Mouse (Mus musculus): ENCODE results near the gene Sorl1.

Sorl1 gene

GRCm38 (mm10) chr9:41968673-41969460 is 155.2 kb downstream of the Sorl1 start:
- 90% methylated on average over 15 of the region's 15 CpGs for WGBS

DNA sequence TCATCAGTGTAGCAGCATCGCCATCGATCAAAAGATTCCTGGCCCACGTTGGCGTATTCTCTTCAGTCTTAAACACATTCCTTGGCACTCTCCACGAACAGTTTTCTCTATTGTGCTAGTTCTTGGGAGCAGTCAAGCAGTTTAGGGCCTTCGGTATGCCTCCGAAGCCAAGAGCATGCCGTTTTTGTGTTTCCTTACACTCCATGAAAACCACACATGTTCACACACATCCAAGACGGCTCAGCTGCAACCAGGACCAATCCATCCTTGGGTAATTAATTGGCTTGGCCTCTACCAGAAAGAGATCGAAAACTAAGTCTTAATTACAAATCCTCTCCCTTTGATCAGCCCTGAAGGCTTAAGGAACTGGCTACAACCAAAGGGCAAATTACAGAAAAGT is 162.8 kb downstream of the Sorl1 start:
- 45% methylated on average over 10 of the region's 10 CpGs for WGBS

DNA sequence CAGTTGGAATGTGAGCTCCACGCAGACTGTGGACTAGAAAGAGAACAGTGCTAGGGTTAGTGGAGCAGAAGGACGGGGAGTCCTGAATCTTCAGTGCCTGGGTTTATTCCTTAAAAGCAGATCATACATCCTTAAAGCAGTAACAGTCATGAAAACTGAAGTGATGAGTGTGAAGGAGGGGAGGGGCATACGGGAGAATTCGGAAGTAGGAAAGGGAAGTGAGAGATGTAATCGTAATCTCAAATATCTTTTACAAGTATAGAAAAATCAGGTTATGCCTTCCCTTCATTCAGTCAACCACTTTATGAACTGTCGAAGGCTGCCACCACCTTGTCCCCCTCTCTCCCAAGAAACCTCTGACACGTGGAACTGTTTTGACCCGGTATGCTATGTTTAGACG is 165.8 kb downstream of the Sorl1 start:
- WGBS: 86% methylated on average over 9 of the region's 9 CpGs

DNA sequence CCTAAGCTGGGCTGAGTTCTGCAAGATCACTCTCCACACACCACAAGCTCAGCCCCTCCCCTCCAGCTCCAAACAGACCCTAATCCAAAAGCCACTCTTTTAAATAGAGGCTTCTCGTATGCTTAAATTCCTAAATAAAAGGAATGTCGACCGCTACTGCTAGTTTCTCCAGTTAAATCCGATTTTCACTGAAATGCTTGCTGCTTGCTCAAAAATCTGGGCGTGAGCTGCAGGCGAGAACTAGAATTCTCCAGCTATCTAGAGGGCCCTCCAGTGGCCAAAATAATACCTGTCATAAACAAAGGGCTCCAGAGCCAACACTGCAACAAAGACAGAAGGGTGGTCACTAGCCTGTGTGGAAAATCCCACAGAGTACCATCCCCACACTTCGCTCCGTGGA is 170.6 kb downstream of the Sorl1 start:
- WGBS: 5% methylated on average over 8 of the region's 8 CpGs

GRCm38 (mm10) chr9:41952650-41953204 is 171.4 kb downstream of the Sorl1 start:
- 75% methylated on average over 7 of the region's 7 CpGs for WGBS

- WGBS: 6% methylated on average over 16 of the region's 16 CpGs
These were observed 172.5 kb downstream of the Sorl1 start for GRCm38 (mm10) chr9:41951472-41952129.

GRCm38 (mm10) chr9:41950991-41951451 is 173.1 kb downstream of the Sorl1 start:
- WGBS: under 1% methylated on average over 21 of the region's 21 CpGs

GRCm38 (mm10) chr9:41950109-41950990 is 173.7 kb downstream of the Sorl1 start:
- 14% methylated on average over 34 of the region's 34 CpGs for WGBS

DNA sequence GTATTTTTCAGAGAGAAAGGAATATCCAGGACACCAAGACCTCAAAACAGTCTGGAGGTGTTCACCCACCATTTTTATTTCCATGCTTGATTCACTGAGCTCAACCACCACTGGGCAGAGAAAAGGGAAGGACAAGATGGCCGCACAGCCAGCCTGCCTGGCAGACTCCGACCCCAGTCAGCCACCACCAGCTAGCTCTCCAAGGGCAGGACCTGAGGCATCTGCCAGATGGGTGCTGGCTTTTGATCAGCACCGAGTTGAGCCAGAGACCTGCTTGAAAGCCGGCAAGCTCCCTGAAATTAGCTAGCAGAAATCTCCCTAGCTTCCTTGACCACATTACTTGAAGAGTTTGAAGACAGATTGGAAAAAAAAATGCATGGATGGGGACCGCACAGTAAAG is 174.6 kb downstream of the Sorl1 start:
- WGBS: 79% methylated on average over 5 of the region's 5 CpGs

- WGBS: 94% methylated on average over 7 of the region's 7 CpGs
These were observed 179.1 kb downstream of the Sorl1 start for GRCm38 (mm10) chr9:41944964-41945363.

DNA sequence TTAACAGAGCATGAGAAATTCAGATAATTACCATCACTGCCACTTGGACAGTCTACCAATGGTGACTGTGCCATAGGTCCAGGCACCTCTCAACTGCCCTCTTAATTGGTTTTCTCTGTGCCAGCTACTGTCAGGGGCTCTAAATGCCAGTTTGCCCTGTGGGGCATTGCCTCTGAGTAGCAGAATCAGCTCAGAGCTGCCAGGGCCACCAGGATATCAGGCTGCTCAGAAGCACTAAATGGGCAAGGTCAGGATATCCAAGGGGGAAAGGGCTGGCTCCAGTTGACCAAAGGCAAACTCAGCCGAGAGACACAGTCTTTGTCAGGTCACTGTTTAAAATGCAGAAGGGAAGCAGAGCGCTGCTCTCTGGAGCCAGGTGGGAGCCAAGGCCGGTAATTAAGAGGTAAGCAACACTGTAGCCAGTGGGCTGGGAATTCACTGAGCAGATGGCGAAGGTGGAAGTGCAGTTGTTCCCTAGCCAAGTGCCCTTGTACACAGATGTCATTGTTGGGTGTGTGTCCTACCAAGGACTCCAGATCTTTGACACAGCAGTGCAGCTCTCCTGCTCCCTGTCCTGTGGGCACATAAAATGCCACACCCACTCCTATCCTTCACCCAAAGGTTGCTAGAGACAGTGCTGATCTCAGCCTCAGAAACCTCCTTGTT is 181.0 kb downstream of the Sorl1 start:
- WGBS: 78% methylated on average over 4 of the region's 4 CpGs

DNA sequence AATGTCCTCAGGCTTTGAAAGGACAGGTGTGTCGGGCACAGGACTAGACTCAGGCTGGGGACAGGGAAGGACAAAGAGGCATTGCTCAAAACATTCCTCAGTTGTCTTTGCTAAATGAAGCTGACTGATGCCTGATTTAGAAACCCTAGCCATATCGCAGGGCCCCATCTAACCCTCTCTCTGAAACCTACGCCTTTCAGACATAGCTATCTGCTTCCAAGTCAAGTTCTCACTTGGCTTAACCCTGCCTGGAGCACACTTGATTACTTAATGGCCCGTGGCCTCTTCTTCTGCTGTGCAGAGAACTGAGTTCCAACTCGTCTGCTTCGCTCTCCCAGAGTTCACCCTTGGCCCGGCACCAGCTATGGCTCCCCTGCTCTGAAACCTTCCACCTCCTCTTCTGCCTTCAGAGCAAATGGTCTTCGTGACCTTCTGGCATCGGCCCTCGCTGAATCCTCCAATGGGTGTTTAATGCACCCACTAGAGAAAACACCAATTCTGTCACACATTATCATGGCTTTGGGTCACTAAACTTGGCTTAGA is 183.7 kb downstream of the Sorl1 start:
- 89% methylated on average over 10 of the region's 10 CpGs for WGBS

- WGBS: 64% methylated on average over 8 of the region's 8 CpGs
These were observed 185.6 kb downstream of the Sorl1 start for GRCm38 (mm10) chr9:41938449-41938848.

DNA sequence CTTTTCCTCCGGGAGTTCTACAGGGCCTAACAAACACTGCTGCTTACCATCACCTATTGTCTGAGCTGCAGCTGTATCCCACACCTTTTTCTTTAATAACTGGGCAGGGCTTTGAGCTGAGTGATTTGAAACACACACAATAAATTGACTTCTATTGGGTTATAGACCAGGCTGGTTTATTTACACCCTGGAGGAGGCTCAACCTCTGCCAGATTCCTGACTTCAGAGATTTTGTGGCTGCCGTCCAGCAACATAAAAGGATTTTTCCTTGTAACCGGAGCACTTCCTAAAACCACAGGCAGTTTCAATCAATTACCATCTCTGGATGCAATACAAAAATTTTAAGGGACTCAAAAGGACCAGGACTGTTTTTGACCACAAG is 186.1 kb downstream of the Sorl1 start:
- WGBS: 44% methylated on average over 3 of the region's 3 CpGs

DNA sequence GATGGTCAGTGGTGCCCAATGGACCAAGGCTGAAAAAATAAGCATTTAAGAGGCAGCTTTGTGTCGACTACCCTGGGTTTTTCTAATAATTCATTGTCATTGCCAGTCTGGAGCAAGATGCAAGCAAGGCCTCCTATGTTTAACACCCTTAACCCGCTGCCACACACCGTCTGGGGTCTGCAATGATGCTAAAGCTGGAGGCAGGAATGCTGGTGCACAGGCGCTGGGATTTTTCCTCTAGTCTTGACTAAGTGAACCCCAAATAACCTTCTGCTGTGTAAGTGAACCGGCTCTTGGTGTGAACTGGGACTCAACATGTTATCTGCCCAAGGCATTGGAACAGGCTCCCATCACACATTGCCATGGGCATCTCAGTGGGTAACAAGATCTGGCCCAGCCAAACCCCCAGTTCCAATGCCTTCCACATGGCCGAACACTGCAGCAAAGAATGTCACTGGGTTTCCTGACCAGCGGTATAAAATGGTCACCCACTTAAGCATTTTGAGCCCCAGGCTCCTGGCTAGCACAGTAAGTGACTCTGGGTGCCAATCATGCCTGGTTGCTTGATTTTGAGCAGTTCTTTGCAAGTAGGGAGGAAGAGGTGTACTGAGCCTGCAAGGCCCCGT is 186.6 kb downstream of the Sorl1 start:
- WGBS: 71% methylated on average over 8 of the region's 8 CpGs

DNA sequence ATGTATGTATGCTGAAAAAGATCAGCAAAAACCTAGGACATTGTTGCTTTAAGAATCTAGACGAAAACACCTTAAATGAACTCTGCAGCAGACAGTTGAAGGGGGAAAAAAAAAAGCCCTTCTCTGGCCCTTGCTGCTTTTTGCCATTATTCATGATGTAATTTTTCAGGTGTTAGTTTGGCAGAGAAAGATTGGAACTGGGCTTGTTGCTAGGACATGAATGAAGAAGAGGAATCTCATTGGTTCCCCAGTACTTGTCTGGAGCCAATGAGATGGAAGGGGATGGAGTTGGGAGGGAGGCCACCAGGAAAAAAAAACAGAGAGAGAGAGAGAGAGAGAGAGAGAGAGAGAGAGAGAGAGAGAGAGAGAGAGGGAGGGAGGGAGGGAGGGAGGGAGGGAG is 187.5 kb downstream of the Sorl1 start:
- 14% methylated on average over 1 of the region's 1 CpGs for WGBS

GRCm38 (mm10) chr9:41935979-41936378 is 188.1 kb downstream of the Sorl1 start:
- 7% methylated on average over 10 of the region's 10 CpGs for WGBS

DNA sequence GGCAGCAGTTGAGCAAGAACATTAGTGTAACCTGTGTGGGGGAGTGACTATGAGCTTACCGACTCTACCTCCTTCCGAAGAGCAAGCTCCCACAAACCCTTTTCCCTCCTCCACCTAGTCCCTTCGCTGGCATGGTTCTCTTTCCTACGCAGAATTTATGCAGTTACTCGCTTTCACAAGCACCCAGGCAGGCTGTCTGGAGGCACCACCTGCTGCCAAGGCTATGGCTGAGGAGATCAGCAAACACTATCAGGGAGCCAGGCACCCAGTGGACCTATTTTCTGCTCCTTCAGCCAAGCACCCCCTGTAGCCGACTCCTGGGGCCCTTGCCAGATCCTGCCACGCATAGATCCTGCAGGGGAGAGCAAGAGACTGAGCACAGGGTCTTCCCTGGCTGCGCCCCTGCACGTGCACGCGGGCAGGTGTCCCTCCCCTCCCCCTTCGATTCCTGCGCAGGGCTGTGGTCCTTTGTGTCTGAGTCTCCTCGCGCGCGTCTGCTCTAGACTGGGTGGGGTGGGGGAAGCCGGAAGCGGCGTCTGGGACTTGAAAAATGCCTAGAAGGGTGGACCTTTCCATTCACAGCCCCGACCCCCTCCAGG is 188.6 kb downstream of the Sorl1 start:
- WGBS: 2% methylated on average over 21 of the region's 21 CpGs

- 33% methylated on average over 10 of the region's 10 CpGs for WGBS
These were observed 189.2 kb downstream of the Sorl1 start for GRCm38 (mm10) chr9:41934848-41935372.

GRCm38 (mm10) chr9:41929986-41930385 is 194.1 kb downstream of the Sorl1 start:
- WGBS: 78% methylated on average over 5 of the region's 5 CpGs
